Mouse (Mus musculus) right cerebral cortex, postnatal 14 days (tissue): Measurements from ENCODE around the gene Hist4h4.
A peak's percentile ranks its signal among the peaks of the same experiment; 100 is the strongest.

Source experiments
- DNase-seq: peaks from one replicate; pipeline ENCODE4 v3.0.0; 2022

The Hist4h4 gene

GRCm38 (mm10) chr6:136803739-136804633, at the start of gene Hist4h4:
Gene Hist4h4 (minus strand): TSS chr6:136804415.
- DNase-seq = peak; percentile 91

GRCm38 (mm10) chr6:136852762-136853161, 48.5 kb upstream of the Hist4h4 start:
- no peak for DNase-seq

GRCm38 (mm10) chr6:136852348-136852747, 48.1 kb upstream of the Hist4h4 start:
- no peak for DNase-seq

- no peak for DNase-seq
Observed at GRCm38 (mm10) chr6:136850267-136850666, 46.1 kb upstream of the Hist4h4 start.

- DNase-seq = no peak
Observed at GRCm38 (mm10) chr6:136848971-136849370, 44.8 kb upstream of the Hist4h4 start.

GRCm38 (mm10) chr6:136848399-136848798, 44.2 kb upstream of the Hist4h4 start:
- DNase-seq = no peak

- peak; percentile 48 for DNase-seq
Observed at GRCm38 (mm10) chr6:136847790-136848189, 43.6 kb upstream of the Hist4h4 start.

GRCm38 (mm10) chr6:136847267-136847666, 43.1 kb upstream of the Hist4h4 start:
- DNase-seq = no peak

GRCm38 (mm10) chr6:136845706-136846480, 41.7 kb upstream of the Hist4h4 start:
- DNase-seq = no peak

- no peak for DNase-seq
Observed at GRCm38 (mm10) chr6:136844903-136845302, 40.7 kb upstream of the Hist4h4 start.

- no peak for DNase-seq
Observed at GRCm38 (mm10) chr6:136837323-136837722, 33.1 kb upstream of the Hist4h4 start.

GRCm38 (mm10) chr6:136835352-136835751, 31.1 kb upstream of the Hist4h4 start, which contains the start of gene Smco3:
Gene Smco3 (minus strand): TSS chr6:136835452.
- no peak for DNase-seq

- DNase-seq = no peak
Observed at GRCm38 (mm10) chr6:136831712-136832111, 27.5 kb upstream of the Hist4h4 start.

GRCm38 (mm10) chr6:136828681-136829080, 24.5 kb upstream of the Hist4h4 start:
- no peak for DNase-seq

GRCm38 (mm10) chr6:136827881-136828561, 23.8 kb upstream of the Hist4h4 start, which contains the start of gene Wbp11:
Gene Wbp11 (minus strand): TSS chr6:136828233.
- DNase-seq = peak; percentile 94

- no peak for DNase-seq
Observed at GRCm38 (mm10) chr6:136827516-136827880, 23.3 kb upstream of the Hist4h4 start, which contains the start of gene BC049715. Gene BC049715 (plus strand): TSS chr6:136827626.

GRCm38 (mm10) chr6:136827116-136827515, 22.9 kb upstream of the Hist4h4 start:
- no peak for DNase-seq

- no peak for DNase-seq
Observed at GRCm38 (mm10) chr6:136824987-136825386, 20.8 kb upstream of the Hist4h4 start.

GRCm38 (mm10) chr6:136821086-136821485, 16.9 kb upstream of the Hist4h4 start:
- no peak for DNase-seq

- no peak for DNase-seq
Observed at GRCm38 (mm10) chr6:136820381-136820780, 16.2 kb upstream of the Hist4h4 start.

GRCm38 (mm10) chr6:136817549-136817948, 13.3 kb upstream of the Hist4h4 start:
- DNase-seq = peak; percentile 79

GRCm38 (mm10) chr6:136816826-136817225, 12.6 kb upstream of the Hist4h4 start:
- no peak for DNase-seq

- no peak for DNase-seq
Observed at GRCm38 (mm10) chr6:136815381-136815780, 11.2 kb upstream of the Hist4h4 start.
